Mouse (Mus musculus): ENCODE measurements around the gene Alkbh5. TPM values are rescaled to one million over a fixed set of nuclear protein-coding genes. Genes with fewer than 3 reads are reported as not detected.
"Not testable (repeated sequence)": the region's sequence is repeated elsewhere in the genome, so short reads cannot be mapped to it uniquely, and the experiment has no call there.

The Alkbh5 gene
- polyA plus RNA-seq, 1 experiment = 20.1 TPM

- peaks cover 93% of the 10 kb centered on the region for H3K36me3 ChIP-seq (ENCODE audit: control insufficient read depth, insufficient read depth)
Measured at GRCm38 (mm10) chr11:60545433-60545832, 9.3 kb downstream of the Alkbh5 start.

GRCm38 (mm10) chr11:60548112-60548511, 11.9 kb downstream of the Alkbh5 start:
- no peak overlapping the region for H3ac ChIP-seq (ENCODE audit: control insufficient read depth, insufficient read length, low read depth)
- H3K79me3 ChIP-seq (ENCODE audit: low read depth) = peaks cover 78% of the 10 kb centered on the region
- peaks cover 97% of the 10 kb centered on the region for H3K36me3 ChIP-seq (ENCODE audit: control insufficient read depth, insufficient read depth)
- TF ChIP-seq CEBPB (IDR thresholded peaks at IDR 0.05; ENCODE audit: low read depth) = no peak
- H3K4me3 ChIP-seq (ENCODE audit: insufficient read depth, poor library complexity, severe bottlenecking) = no peak overlapping the region
- no peaks in the 10 kb centered on the region for H3K27me3 ChIP-seq (ENCODE audit: control insufficient read depth, insufficient read depth, insufficient read length)
- H3K79me2 ChIP-seq (ENCODE audit: control insufficient read depth, insufficient read depth) = peaks cover 95% of the 10 kb centered on the region

More at GRCm38 (mm10) chr11:60545433-60545832, 9.3 kb downstream of the Alkbh5 start:
- no peak overlapping the region for H3K4me3 ChIP-seq (ENCODE audit: insufficient read depth, poor library complexity, severe bottlenecking)
- H3K79me3 ChIP-seq (ENCODE audit: low read depth) = peaks cover 88% of the 10 kb centered on the region
- H3K79me2 ChIP-seq (ENCODE audit: control insufficient read depth, insufficient read depth) = peaks cover 97% of the 10 kb centered on the region
- H3K27me3 ChIP-seq (ENCODE audit: control insufficient read depth, insufficient read depth, insufficient read length) = no peaks in the 10 kb centered on the region
- H3ac ChIP-seq (ENCODE audit: control insufficient read depth, insufficient read length, low read depth) = no peak overlapping the region
- TF ChIP-seq USF1 (IDR thresholded peaks at IDR 0.05; ENCODE audit: low read depth) (no peak), CEBPB (IDR thresholded peaks at IDR 0.05; ENCODE audit: low read depth) (no peak), FOSL1 (IDR thresholded peaks at IDR 0.05; ENCODE audit: insufficient read depth, low read length, poor library complexity, severe bottlenecking) (no peak), MAX (IDR thresholded peaks at IDR 0.05) (no peak), CTCF (IDR thresholded peaks at IDR 0.05; ENCODE audit: control insufficient read depth, insufficient read depth, insufficient read length) (no peak), MYOD1 (IDR thresholded peaks at IDR 0.05; ENCODE audit: control insufficient read depth, insufficient read length, low read depth) (no peak), MYOG (IDR thresholded peaks at IDR 0.05; ENCODE audit: control insufficient read depth, extremely low read depth, insufficient read length) (no peak)

- H3K36me3 ChIP-seq (ENCODE audit: control insufficient read depth, insufficient read depth) = peaks cover 88% of the 10 kb centered on the region
- H3K79me3 ChIP-seq (ENCODE audit: low read depth) = peaks cover 35% of the 10 kb centered on the region
- TF ChIP-seq MAX (IDR thresholded peaks at IDR 0.05) = no peak
- no peak for TF ChIP-seq MYOD1 (IDR thresholded peaks at IDR 0.05; ENCODE audit: control insufficient read depth, insufficient read length, low read depth)
- no peak for TF ChIP-seq MYOG (IDR thresholded peaks at IDR 0.05; ENCODE audit: control insufficient read depth, extremely low read depth, insufficient read length)
- no peak for TF ChIP-seq CTCF (IDR thresholded peaks at IDR 0.05; ENCODE audit: control insufficient read depth, insufficient read depth, insufficient read length)
- TF ChIP-seq CEBPB (IDR thresholded peaks at IDR 0.05; ENCODE audit: low read depth) = no peak
- TF ChIP-seq FOSL1 (IDR thresholded peaks at IDR 0.05; ENCODE audit: insufficient read depth, low read length, poor library complexity, severe bottlenecking) = no peak
- no peak for TF ChIP-seq USF1 (IDR thresholded peaks at IDR 0.05; ENCODE audit: low read depth)
- no peaks in the 10 kb centered on the region for H3K27me3 ChIP-seq (ENCODE audit: control insufficient read depth, insufficient read depth, insufficient read length)
- H3ac ChIP-seq (ENCODE audit: control insufficient read depth, insufficient read length, low read depth) = no peak overlapping the region
- peaks cover 45% of the 10 kb centered on the region for H3K79me2 ChIP-seq (ENCODE audit: control insufficient read depth, insufficient read depth)
- no peak overlapping the region for H3K4me3 ChIP-seq (ENCODE audit: insufficient read depth, poor library complexity, severe bottlenecking)
Measured at GRCm38 (mm10) chr11:60553091-60553490, 16.9 kb downstream of the Alkbh5 start.

DNA sequence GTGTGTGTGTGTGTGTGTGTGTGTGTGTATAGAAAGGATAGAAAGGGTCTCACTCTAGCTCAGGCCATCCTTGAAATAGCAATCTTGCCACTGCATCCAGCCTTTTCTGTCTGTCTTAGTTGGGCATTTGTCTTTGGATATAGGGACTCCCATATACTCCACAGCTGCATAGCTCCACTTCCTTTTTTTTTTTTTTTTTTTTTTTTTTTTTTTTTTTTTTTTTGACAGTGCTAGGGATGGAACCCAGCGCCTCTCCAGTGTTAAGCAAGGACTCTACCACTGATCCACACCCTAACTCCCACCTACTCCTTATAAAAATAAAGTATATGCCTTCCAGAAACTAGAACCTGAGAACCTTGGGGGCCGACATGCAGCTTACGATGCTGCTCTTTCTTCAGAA, 21.5 kb downstream of the Alkbh5 start:
- no peaks in the 10 kb centered on the region for H3K27me3 ChIP-seq (ENCODE audit: control insufficient read depth, insufficient read depth, insufficient read length)
- H3K36me3 ChIP-seq (ENCODE audit: control insufficient read depth, insufficient read depth) = peaks cover 48% of the 10 kb centered on the region
- TF ChIP-seq CTCF (IDR thresholded peaks at IDR 0.05; ENCODE audit: control insufficient read depth, insufficient read depth, insufficient read length) (no peak), CEBPB (IDR thresholded peaks at IDR 0.05; ENCODE audit: low read depth) (no peak), MAX (IDR thresholded peaks at IDR 0.05) (no peak), MYOD1 (IDR thresholded peaks at IDR 0.05; ENCODE audit: control insufficient read depth, insufficient read length, low read depth) (no peak), FOSL1 (IDR thresholded peaks at IDR 0.05; ENCODE audit: insufficient read depth, low read length, poor library complexity, severe bottlenecking) (no peak), USF1 (IDR thresholded peaks at IDR 0.05; ENCODE audit: low read depth) (no peak), MYOG (IDR thresholded peaks at IDR 0.05; ENCODE audit: control insufficient read depth, extremely low read depth, insufficient read length) (no peak)
- H3K79me2 ChIP-seq (ENCODE audit: control insufficient read depth, insufficient read depth) = peaks cover 2% of the 10 kb centered on the region
- no peak overlapping the region for H3K4me3 ChIP-seq (ENCODE audit: insufficient read depth, poor library complexity, severe bottlenecking)
- peaks cover 5% of the 10 kb centered on the region for H3K79me3 ChIP-seq (ENCODE audit: low read depth)
- H3ac ChIP-seq (ENCODE audit: control insufficient read depth, insufficient read length, low read depth) = no peak overlapping the region

- no peak overlapping the region for H3K4me3 ChIP-seq (ENCODE audit: insufficient read depth, poor library complexity, severe bottlenecking)
- H3ac ChIP-seq (ENCODE audit: control insufficient read depth, insufficient read length, low read depth) = no peak overlapping the region
- TF ChIP-seq USF1 (IDR thresholded peaks at IDR 0.05; ENCODE audit: low read depth) (peak; percentile 44), MAX (IDR thresholded peaks at IDR 0.05) (no peak), CTCF (IDR thresholded peaks at IDR 0.05; ENCODE audit: control insufficient read depth, insufficient read depth, insufficient read length) (peak; percentile 62)
- no peaks in the 10 kb centered on the region for H3K27me3 ChIP-seq (ENCODE audit: control insufficient read depth, insufficient read depth, insufficient read length)
- H3K79me2 ChIP-seq (ENCODE audit: control insufficient read depth, insufficient read depth) = no peaks in the 10 kb centered on the region
- H3K79me3 ChIP-seq (ENCODE audit: low read depth) = no peaks in the 10 kb centered on the region
- H3K36me3 ChIP-seq (ENCODE audit: control insufficient read depth, insufficient read depth) = peaks cover 31% of the 10 kb centered on the region
Measured at GRCm38 (mm10) chr11:60559342-60559741, 23.2 kb downstream of the Alkbh5 start.

- not testable (repeated sequence) for H3K36me3 ChIP-seq (ENCODE audit: control insufficient read depth, insufficient read depth); H3ac ChIP-seq (ENCODE audit: control insufficient read depth, insufficient read length, low read depth); H3K79me3 ChIP-seq (ENCODE audit: low read depth); H3K27me3 ChIP-seq (ENCODE audit: control insufficient read depth, insufficient read depth, insufficient read length); H3K4me3 ChIP-seq (ENCODE audit: insufficient read depth, poor library complexity, severe bottlenecking); H3K79me2 ChIP-seq (ENCODE audit: control insufficient read depth, insufficient read depth)
Measured at GRCm38 (mm10) chr11:60574006-60574405, 37.8 kb downstream of the Alkbh5 start.

Other genes with a start within 250 kb of the Alkbh5 start
- 17.1 TPM for gene Tom1l2, start 183.5 kb upstream of the Alkbh5 start, polyA plus RNA-seq (2012; fragmentation: generic; extraction: Trizol)
- not detected for gene Drc3, start 183.1 kb upstream of the Alkbh5 start, polyA plus RNA-seq (2012; fragmentation: generic; extraction: Trizol)
- gene Gid4, start 119.2 kb upstream of the Alkbh5 start, polyA plus RNA-seq (2012; fragmentation: generic; extraction: Trizol) = 6.0 TPM
- 41.4 TPM for gene Atpaf2, start 117.9 kb upstream of the Alkbh5 start, polyA plus RNA-seq (2012; fragmentation: generic; extraction: Trizol)
- gene Drg2, start 81.8 kb upstream of the Alkbh5 start, polyA plus RNA-seq (2012; fragmentation: generic; extraction: Trizol) = 80.6 TPM
- gene Myo15, start 67.0 kb upstream of the Alkbh5 start, polyA plus RNA-seq (2012; fragmentation: generic; extraction: Trizol) = not detected
- 46.8 TPM for gene Llgl1, start 163.3 kb downstream of the Alkbh5 start, polyA plus RNA-seq (2012; fragmentation: generic; extraction: Trizol)
- gene Flii, start 190.9 kb downstream of the Alkbh5 start, polyA plus RNA-seq (2012; fragmentation: generic; extraction: Trizol) = 139 TPM
- gene Mief2, start 192.0 kb downstream of the Alkbh5 start, polyA plus RNA-seq (2012; fragmentation: generic; extraction: Trizol) = 14.0 TPM
- 8.4 TPM for gene Top3a, start 241.0 kb downstream of the Alkbh5 start, polyA plus RNA-seq (2012; fragmentation: generic; extraction: Trizol)
- gene Smcr8, start 241.1 kb downstream of the Alkbh5 start, polyA plus RNA-seq (2012; fragmentation: generic; extraction: Trizol) = 9.2 TPM